Mouse (Mus musculus) cerebellum, adult 18-20 months (tissue): ENCODE measurements around the gene Rom1.
"Not testable (repeated sequence)": the region's sequence is repeated elsewhere in the genome, so short reads cannot be mapped to it uniquely, and the experiment has no call there.

Source experiments
- DNase-seq, 2 experiments: peaks; one replicate each; pipeline ENCODE4 v3.0.0; 2021

Gene Rom1

GRCm38 (mm10) chr19:8896231-8896630 lies 32.9 kb downstream of the Rom1 start:
- DNase-seq: not testable (repeated sequence)

GRCm38 (mm10) chr19:8895397-8895960 lies 33.7 kb downstream of the Rom1 start:
- peak in 1 of 2 experiments; percentile 14 for DNase-seq

GRCm38 (mm10) chr19:8892829-8893766 lies 36.1 kb downstream of the Rom1 start, which contains the start of gene Ints5:
Gene Ints5, plus strand, starts transcription at chr19:8893005.
- DNase-seq: peak; percentile 82 to 88

- DNase-seq: peak; percentile 92 to 97
Observed at GRCm38 (mm10) chr19:8888511-8889385, 40.4 kb downstream of the Rom1 start, which contains the start of the genes 1810009A15Rik and Gm49416. Gene 1810009A15Rik, plus strand, starts transcription at chr19:8888853. Gene Gm49416, plus strand, starts transcription at chr19:8888926.

- no peak for DNase-seq
Observed at GRCm38 (mm10) chr19:8887585-8888463, 41.3 kb downstream of the Rom1 start.

GRCm38 (mm10) chr19:8886916-8887584 lies 42.1 kb downstream of the Rom1 start:
- no peak for DNase-seq

GRCm38 (mm10) chr19:8883616-8884015 lies 45.5 kb downstream of the Rom1 start, which contains the start of the genes Lbhd1 and Gm49403:
Gene Lbhd1, plus strand, starts transcription at chr19:8883732.
Gene Gm49403, plus strand, starts transcription at chr19:8883930.
- DNase-seq: no peak

GRCm38 (mm10) chr19:8881034-8881392 lies 48.1 kb downstream of the Rom1 start:
- no peak for DNase-seq

- peak; percentile 89 to 91 for DNase-seq
Observed at GRCm38 (mm10) chr19:8880311-8881033, 48.7 kb downstream of the Rom1 start, which contains the start of gene Uqcc3. Gene Uqcc3, minus strand, starts transcription at chr19:8880923.
